Mouse (Mus musculus): Measurements from ENCODE around the gene Tead1. TPM values are rescaled to one million over a fixed set of nuclear protein-coding genes. Genes with fewer than 3 reads are reported as not detected.
A peak's percentile ranks its signal among the peaks of the same experiment; 100 is the strongest.

Tead1 gene
- polyA plus RNA-seq, 1 experiment, result not detected

GRCm38 (mm10) chr7:112836076-112836475 is 157.0 kb downstream of the Tead1 start:
- H3K27ac ChIP-seq (ENCODE audit: insufficient read depth, low read depth, low read length), result no peak overlapping the region
- WGBS, result 75% methylated on average over 9 of the region's 9 CpGs
- TF ChIP-seq POLR2A (IDR thresholded peaks at IDR 0.05; ENCODE audit: insufficient read depth, low read depth, low read length) (no peak), CTCF (IDR thresholded peaks at IDR 0.05; ENCODE audit: insufficient read depth, low read depth, low read length) (no peak)

GRCm38 (mm10) chr7:112838131-112838530 is 159.0 kb downstream of the Tead1 start:
- TF ChIP-seq POLR2A (IDR thresholded peaks at IDR 0.05; ENCODE audit: insufficient read depth, low read depth, low read length), result no peak
- no peak for TF ChIP-seq CTCF (IDR thresholded peaks at IDR 0.05; ENCODE audit: insufficient read depth, low read depth, low read length)
- no peak overlapping the region for H3K27ac ChIP-seq (ENCODE audit: insufficient read depth, low read depth, low read length)
- H3K4me1 ChIP-seq (ENCODE audit: control insufficient read depth, insufficient read depth, low read length), result peaks cover 11% of the 10 kb centered on the region
- no peak overlapping the region for H3K4me3 ChIP-seq (ENCODE audit: insufficient read depth, low read depth, low read length)
- 72% methylated on average over 6 of the region's 6 CpGs for WGBS

More at GRCm38 (mm10) chr7:112836076-112836475, 157.0 kb downstream of the Tead1 start:
- H3K4me1 ChIP-seq (ENCODE audit: control insufficient read depth, insufficient read depth, low read length), result peaks cover 8% of the 10 kb centered on the region
- H3K4me3 ChIP-seq (ENCODE audit: insufficient read depth, low read depth, low read length), result no peak overlapping the region

- no peak overlapping the region for H3K4me3 ChIP-seq (ENCODE audit: insufficient read depth, low read depth, low read length)
- WGBS, result 59% methylated on average over 7 of the region's 7 CpGs
- 0 out of 2 replicates have a peak overlapping the region, but pooled peaks have one; percentile 14 for H3K27ac ChIP-seq (ENCODE audit: insufficient read depth, low read depth, low read length)
- peaks cover 12% of the 10 kb centered on the region for H3K4me1 ChIP-seq (ENCODE audit: control insufficient read depth, insufficient read depth, low read length)
- no peak for TF ChIP-seq CTCF (IDR thresholded peaks at IDR 0.05; ENCODE audit: insufficient read depth, low read depth, low read length)
- no peak for TF ChIP-seq POLR2A (IDR thresholded peaks at IDR 0.05; ENCODE audit: insufficient read depth, low read depth, low read length)
Observed at GRCm38 (mm10) chr7:112840351-112840750, 161.2 kb downstream of the Tead1 start.

GRCm38 (mm10) chr7:112840890-112841289 is 161.8 kb downstream of the Tead1 start:
- Histone ChIP-seq H3K27ac (ENCODE audit: insufficient read depth, low read depth, low read length) (no peak overlapping the region), H3K4me1 (ENCODE audit: control insufficient read depth, insufficient read depth, low read length) (peaks cover 12% of the 10 kb centered on the region), H3K4me3 (ENCODE audit: insufficient read depth, low read depth, low read length) (no peak overlapping the region)
- TF ChIP-seq POLR2A (IDR thresholded peaks at IDR 0.05; ENCODE audit: insufficient read depth, low read depth, low read length) (no peak), CTCF (IDR thresholded peaks at IDR 0.05; ENCODE audit: insufficient read depth, low read depth, low read length) (no peak)
- WGBS, result 53% methylated on average over 8 of the region's 8 CpGs

DNA sequence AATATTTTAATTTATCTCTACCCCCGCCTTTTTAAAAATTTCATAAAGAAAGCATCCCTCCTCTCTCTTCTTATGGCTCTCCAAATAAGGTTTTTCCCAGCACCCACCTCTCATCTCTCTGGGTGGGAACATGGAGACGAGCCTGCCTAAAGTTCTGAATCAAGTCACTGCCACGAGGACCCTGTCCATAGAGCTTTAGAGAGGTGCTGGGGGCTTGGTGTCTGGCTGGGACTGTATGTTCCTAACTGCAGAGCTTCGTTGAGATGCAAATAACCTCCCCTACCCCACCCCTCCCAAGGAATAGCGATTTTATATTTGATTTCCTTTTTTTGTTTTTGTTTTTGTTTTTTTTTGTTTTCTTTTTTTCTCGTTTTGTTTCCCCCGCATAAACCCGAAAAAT is 162.4 kb downstream of the Tead1 start:
- 23% methylated on average over 8 of the region's 8 CpGs for WGBS
- Histone ChIP-seq H3K4me1 (ENCODE audit: control insufficient read depth, insufficient read depth, low read length) (peaks cover 12% of the 10 kb centered on the region), H3K4me3 (ENCODE audit: insufficient read depth, low read depth, low read length) (no peak overlapping the region), H3K27ac (ENCODE audit: insufficient read depth, low read depth, low read length) (no peak overlapping the region)
- TF ChIP-seq POLR2A (IDR thresholded peaks at IDR 0.05; ENCODE audit: insufficient read depth, low read depth, low read length) (no peak), CTCF (IDR thresholded peaks at IDR 0.05; ENCODE audit: insufficient read depth, low read depth, low read length) (no peak)

- WGBS, result 28% methylated on average over 9 of the region's 9 CpGs
- no peak for TF ChIP-seq POLR2A (IDR thresholded peaks at IDR 0.05; ENCODE audit: insufficient read depth, low read depth, low read length)
- no peak for TF ChIP-seq CTCF (IDR thresholded peaks at IDR 0.05; ENCODE audit: insufficient read depth, low read depth, low read length)
Observed at GRCm38 (mm10) chr7:112841886-112842285, 162.8 kb downstream of the Tead1 start.

GRCm38 (mm10) chr7:112851281-112851744 is 172.2 kb downstream of the Tead1 start:
- no peak overlapping the region for H3K4me3 ChIP-seq (ENCODE audit: insufficient read depth, low read depth, low read length)
- H3K4me1 ChIP-seq (ENCODE audit: control insufficient read depth, insufficient read depth, low read length), result peaks cover 18% of the 10 kb centered on the region
- no peak for TF ChIP-seq CTCF (IDR thresholded peaks at IDR 0.05; ENCODE audit: insufficient read depth, low read depth, low read length)
- peak overlapping the region; percentile 71 for H3K27ac ChIP-seq (ENCODE audit: insufficient read depth, low read depth, low read length)
- 49% methylated on average over 8 of the region's 8 CpGs for WGBS

More at GRCm38 (mm10) chr7:112841886-112842285, 162.8 kb downstream of the Tead1 start:
- Histone ChIP-seq H3K27ac (ENCODE audit: insufficient read depth, low read depth, low read length) (no peak overlapping the region), H3K4me1 (ENCODE audit: control insufficient read depth, insufficient read depth, low read length) (peaks cover 12% of the 10 kb centered on the region), H3K4me3 (ENCODE audit: insufficient read depth, low read depth, low read length) (peak overlapping the region; percentile 6)

GRCm38 (mm10) chr7:112852149-112852839 is 173.2 kb downstream of the Tead1 start:
- TF ChIP-seq POLR2A (IDR thresholded peaks at IDR 0.05; ENCODE audit: insufficient read depth, low read depth, low read length) (no peak), CTCF (IDR thresholded peaks at IDR 0.05; ENCODE audit: insufficient read depth, low read depth, low read length) (no peak)
- WGBS, result 78% methylated on average over 7 of the region's 7 CpGs
- Histone ChIP-seq H3K4me3 (ENCODE audit: insufficient read depth, low read depth, low read length) (no peak overlapping the region), H3K4me1 (ENCODE audit: control insufficient read depth, insufficient read depth, low read length) (peaks cover 23% of the 10 kb centered on the region), H3K27ac (ENCODE audit: insufficient read depth, low read depth, low read length) (no peak overlapping the region)

- 92% methylated on average over 4 of the region's 4 CpGs for WGBS
- peaks cover 23% of the 10 kb centered on the region for H3K4me1 ChIP-seq (ENCODE audit: control insufficient read depth, insufficient read depth, low read length)
- no peak overlapping the region for H3K27ac ChIP-seq (ENCODE audit: insufficient read depth, low read depth, low read length)
- TF ChIP-seq POLR2A (IDR thresholded peaks at IDR 0.05; ENCODE audit: insufficient read depth, low read depth, low read length) (no peak), CTCF (IDR thresholded peaks at IDR 0.05; ENCODE audit: insufficient read depth, low read depth, low read length) (no peak)
- no peak overlapping the region for H3K4me3 ChIP-seq (ENCODE audit: insufficient read depth, low read depth, low read length)
Observed at GRCm38 (mm10) chr7:112853857-112854256, 174.7 kb downstream of the Tead1 start.
